Mouse (Mus musculus) CD4-positive, CD25-positive, alpha-beta regulatory T cell, adult 4 months (primary cell): ENCODE measurements around the gene Rabgap1l. TPM values are rescaled to one million over a fixed set of nuclear protein-coding genes. Genes with fewer than 3 reads are reported as not detected.
A peak's percentile ranks its signal among the peaks of the same experiment; 100 is the strongest.

Experiments used
- ATAC-seq: one replicate; pipeline ENCODE4 v1.8.0; 2017
- polyA plus RNA-seq, 2 experiments: library from polyadenylated mRNA; unstranded; fragments of 100-300 nt; shearing (Covaris generic); gene quantifications; one replicate each; pipeline ENCODE4 v1.2.1; 2017

Gene Rabgap1l
- polyA plus RNA-seq, 2 experiments from 2014 or later, result 268 to 348 TPM

GRCm38 (mm10) chr1:160373306-160373705 is 419.7 kb downstream of the Rabgap1l start:
- ATAC-seq, result no peak

DNA sequence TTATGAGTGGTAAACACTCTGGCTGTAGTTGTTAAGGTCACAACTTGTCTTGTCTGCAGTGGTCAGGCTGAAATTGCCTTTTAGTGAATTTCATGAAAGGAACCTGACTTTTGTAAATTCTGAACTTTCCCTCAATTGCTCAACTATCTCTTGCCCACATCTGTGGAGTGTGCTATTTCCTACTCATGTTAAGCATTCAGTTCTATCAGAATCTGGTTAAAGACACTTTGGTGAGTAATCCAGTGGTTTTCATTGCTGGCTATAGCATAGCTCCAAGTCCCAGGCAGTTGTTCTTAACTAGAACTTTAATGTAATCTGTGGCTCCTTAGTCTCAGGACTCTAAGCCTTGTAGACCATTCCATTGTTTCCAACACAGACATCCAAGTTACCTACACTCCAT is 421.3 kb downstream of the Rabgap1l start:
- no peak for ATAC-seq

- no peak for ATAC-seq
Measured at GRCm38 (mm10) chr1:160370552-160370951, 422.5 kb downstream of the Rabgap1l start.

DNA sequence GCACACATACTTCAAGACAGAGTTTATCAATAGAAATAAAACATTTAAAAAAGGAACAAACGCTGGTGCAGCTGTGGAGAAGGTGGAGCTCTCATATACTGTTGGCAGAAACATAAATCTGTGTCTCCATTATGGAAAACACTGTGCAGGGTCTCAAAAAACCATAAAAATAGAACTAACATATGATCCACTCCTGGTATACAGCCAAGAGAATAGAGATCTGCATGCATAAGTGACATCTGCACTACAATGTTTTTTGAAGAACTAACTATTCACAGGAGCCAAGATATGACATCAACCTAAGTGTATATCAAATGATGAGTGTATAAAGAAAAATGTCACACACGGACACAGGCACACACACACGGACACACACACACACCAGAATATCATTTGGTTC is 426.4 kb downstream of the Rabgap1l start:
- no peak for ATAC-seq

DNA sequence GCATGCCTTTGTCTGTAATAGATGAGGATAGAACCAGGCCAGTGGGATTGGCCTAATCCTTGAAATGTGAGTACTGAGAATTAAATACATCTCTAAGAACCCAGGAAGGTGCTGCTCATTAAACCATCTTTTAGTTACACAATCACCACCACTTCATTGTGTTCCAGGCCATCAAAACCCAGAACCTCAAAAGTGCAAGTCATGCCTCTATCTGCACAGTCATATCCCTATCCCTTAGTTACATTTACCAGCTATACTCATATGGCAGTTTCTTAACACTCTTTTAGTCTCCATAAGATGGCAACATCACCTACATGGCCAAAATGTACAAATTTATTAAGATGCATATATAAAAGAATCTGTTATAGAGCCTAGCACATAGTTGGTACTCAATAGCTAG is 435.7 kb downstream of the Rabgap1l start:
- ATAC-seq, result no peak

DNA sequence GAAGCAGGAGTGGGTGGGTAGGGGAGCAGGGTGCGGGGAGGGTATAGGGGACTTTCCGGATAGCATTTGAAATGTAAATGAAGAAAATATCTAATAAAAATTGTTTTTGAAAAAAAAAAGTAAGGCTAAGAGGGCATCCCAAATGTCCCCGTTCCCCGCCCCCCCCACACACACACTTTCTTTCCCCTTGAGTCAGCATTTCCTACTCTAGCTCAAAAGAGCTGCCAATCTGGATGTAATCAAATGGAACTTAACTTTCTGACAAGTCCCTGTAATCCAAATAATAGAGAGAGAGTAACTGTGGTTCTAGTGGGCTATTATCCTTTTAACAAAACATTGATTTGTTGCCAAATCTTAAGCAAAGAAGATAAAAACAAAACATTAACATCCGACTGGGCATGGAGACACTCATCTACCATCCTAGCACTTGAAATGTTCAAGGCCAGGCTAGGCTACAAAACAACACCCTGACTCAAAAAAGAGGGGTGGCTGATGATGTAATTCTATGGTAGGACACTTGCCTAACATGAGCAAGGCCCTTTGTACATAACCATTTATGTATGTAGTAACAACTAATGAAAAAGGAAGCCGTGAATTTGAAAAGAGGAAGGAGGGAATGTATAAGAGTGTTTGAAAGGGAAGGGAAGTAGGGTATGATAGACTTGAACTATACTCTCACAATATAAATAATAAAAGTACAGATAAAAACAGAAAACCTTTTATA is 439.1 kb downstream of the Rabgap1l start:
- no peak for ATAC-seq

GRCm38 (mm10) chr1:160352309-160352708 is 440.7 kb downstream of the Rabgap1l start:
- no peak for ATAC-seq

GRCm38 (mm10) chr1:160351880-160352234 is 441.2 kb downstream of the Rabgap1l start:
- no peak for ATAC-seq

DNA sequence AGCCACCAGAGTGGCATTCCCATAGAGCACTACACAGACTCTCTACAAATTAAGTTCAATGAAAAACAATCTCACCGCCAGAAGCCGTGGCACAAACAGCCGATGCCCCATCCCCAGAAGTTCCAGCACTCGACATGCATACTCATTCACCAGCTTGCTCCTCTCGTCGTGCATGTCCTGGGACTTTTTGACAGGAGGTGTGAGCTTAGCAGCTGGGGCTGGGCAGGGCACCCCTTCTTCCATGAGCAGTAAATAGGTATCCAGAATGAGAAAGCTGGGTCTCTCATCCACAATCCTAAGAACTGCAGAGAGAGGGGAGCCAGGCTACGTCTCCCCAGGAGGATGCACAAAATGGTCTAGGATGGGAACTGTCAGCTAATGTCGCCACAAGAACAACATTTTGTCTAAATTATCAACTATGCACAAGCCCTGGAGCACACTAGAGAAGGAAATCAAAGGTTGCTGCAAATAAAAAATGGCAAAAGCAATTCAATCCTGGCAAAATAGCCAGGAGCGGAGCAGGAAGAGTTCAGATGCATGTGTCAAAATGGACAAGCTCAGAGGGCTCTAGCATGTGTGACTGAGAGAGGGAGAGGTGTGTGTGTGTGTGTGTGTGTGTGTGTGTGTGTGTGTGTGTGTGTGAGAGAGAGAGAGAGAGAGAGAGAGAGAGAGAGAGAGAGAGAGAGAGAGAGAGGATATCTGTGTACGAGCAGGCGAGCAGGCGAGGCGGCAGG is 441.7 kb downstream of the Rabgap1l start:
- ATAC-seq, result no peak

- peak; percentile 81 for ATAC-seq
Measured at GRCm38 (mm10) chr1:160340653-160341052, 452.4 kb downstream of the Rabgap1l start.

GRCm38 (mm10) chr1:160339374-160339773 is 453.6 kb downstream of the Rabgap1l start:
- ATAC-seq, result no peak

DNA sequence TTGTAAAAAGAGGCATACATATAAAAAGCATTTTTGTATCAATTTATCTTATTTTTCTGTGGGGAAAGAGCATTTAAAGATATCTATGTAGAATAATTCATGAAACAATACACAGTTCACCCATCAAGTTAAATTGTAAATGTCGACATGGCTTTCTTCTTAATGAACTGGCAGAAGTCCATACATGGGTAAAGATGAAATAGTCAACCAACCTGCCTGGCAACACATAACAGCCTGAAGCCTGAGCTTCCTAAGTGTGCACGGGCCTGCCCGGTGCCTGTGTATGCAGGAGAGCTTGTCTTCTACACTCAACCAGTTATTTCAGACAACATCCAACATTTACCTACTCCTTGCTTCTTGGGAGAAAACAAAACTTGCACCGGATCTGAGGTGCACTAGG is 458.2 kb downstream of the Rabgap1l start:
- ATAC-seq, result no peak

DNA sequence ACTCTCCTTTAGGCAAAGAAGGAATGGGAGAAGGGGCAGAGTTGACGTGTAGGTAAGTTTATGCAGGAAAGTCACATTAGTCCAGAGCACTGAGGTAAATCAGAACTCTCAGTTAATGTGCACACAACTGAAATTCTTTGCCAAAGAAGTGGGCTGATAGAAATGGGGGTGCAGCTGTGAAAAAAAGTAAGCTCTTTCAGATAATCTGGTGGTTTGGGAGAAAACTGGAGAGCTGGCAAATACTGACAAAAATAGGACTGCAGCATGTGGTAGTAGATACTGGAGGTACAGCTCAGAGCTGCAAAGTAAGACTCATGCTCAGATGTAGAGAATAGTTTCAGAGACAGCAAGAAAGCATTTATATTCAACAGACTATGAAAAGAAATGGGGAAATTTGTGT is 462.2 kb downstream of the Rabgap1l start:
- no peak for ATAC-seq

DNA sequence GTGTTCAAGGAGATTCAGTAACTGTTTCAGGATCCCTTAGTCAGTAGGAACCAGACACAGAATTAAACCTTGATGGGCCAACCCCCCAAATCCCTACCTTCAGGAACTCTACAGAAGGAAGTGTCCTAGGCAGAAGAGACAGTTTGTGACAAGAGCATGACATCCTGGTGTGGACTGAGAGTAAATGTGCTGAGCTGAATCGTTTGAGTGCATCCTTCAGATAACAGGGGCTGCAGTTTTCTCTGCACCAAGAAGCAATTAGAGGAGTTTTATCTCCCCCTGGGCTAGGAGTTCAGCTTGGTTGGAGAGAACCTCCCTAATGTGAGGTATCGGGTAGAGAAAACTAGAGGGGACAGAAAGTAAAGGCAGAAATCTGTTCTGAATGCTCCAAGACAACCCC is 462.8 kb downstream of the Rabgap1l start:
- no peak for ATAC-seq

- no peak for ATAC-seq
Measured at GRCm38 (mm10) chr1:160329788-160330187, 463.2 kb downstream of the Rabgap1l start.

DNA sequence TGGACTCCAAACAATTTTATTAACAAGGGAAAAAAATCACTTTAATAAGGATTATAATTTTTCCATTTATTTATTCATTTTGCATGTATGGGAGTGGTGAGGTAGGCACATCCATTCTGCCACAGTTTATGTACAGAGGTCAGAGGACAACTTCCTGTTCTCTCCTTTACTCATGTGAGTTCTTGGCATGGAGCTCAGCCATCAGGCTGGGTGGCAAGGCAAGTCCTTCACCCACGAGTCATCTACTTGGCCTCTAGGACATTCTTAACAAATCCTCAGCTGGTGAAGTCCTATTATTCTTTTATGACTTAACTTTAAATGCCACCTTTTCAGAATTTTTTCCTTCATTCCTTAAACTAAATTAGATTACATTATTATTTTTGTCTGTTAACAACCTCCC is 465.5 kb downstream of the Rabgap1l start:
- ATAC-seq, result no peak

- no peak for ATAC-seq
Measured at GRCm38 (mm10) chr1:160325542-160325941, 467.5 kb downstream of the Rabgap1l start.

- no peak for ATAC-seq
Measured at GRCm38 (mm10) chr1:160320690-160321089, 472.3 kb downstream of the Rabgap1l start.

DNA sequence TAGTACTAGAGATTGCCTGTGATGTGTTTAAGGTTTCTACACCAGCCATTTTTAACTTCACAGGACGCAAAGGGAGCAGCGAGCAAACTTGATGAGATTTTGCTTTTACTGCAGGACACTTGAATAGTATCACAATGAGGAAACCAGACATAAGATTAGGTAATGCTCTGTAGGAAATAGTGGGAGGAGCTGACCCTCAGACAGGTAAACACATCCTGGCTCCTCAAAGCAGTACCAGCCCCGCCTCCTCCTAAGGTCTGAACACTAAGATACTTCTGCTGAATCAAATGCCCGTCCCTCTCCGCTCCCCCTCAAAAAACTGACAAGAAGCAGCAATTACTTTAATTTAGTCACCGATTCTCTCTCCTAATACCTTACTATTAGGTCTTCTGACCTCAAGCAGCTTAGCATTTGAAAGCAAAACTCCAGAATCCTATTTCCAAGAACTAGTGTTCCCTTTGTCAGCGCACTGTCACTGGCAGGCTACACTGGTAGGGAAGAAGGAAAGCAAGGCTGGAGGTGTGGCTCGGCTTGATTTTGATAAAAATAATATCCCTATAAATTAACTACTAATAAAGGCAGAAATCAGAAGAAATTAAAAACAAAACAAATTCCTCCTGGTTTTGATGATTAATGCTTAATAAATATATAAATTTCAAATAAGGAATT is 474.8 kb downstream of the Rabgap1l start:
- ATAC-seq, result no peak

DNA sequence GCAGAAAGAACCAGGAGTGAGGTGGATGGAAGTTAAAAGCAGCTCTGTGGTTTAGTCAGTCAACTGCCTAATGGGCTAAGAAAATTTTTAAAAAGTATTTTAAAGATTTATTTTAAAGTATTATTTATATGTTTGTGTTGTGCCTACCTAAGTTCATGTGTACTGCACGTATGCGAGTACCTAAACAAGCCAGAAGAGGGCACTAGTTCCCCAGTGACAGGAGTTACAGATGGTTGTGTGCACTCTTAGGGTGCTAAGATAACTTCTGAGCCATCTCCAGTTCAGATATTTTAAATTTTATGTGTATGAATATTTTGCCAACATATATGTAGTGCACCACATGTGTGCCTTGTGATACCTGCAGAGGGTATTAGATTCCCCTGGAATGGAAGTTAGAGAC is 476.8 kb downstream of the Rabgap1l start:
- ATAC-seq, result no peak

GRCm38 (mm10) chr1:160312658-160313057 is 480.4 kb downstream of the Rabgap1l start:
- ATAC-seq, result no peak

- no peak for ATAC-seq
Measured at GRCm38 (mm10) chr1:160311861-160312260, 481.1 kb downstream of the Rabgap1l start.

DNA sequence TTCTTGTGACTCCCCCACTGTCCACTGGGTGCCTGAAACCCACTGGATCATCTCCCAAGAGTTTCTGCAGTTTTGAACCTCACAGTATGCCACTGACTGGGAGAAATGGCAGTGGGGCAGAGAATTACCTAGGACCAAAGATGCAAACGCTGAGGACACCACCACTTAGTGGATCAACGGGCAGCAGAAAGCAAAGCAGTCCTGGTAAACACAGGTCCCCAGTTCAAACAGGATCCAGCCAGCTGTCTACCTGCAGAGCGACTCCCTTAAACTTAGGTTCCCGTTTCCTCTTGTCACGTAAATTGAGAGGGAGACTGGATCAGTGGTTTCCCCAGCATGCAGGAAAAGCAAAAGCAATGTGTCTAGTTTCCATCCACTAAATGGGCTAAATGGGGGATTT is 483.1 kb downstream of the Rabgap1l start:
- no peak for ATAC-seq

DNA sequence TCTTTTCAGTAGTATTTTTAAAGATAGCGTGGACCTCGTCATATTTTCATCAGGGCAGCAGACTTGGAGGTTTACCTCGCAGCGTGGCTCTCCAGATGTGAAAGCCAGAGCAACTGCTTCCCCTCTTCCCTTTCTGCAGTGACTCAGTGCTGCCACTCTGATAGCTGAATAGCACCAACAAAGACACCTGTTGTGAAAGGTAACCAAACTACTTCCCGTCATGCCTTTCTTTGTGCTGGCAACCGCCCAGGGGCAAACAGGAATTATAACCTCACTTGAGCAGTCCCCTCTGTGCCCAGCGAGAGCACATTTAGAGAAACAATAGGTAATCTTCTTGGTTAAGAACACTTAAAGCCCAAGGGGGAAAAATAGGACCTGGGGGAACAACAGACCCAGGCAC is 484.0 kb downstream of the Rabgap1l start:
- ATAC-seq, result peak; percentile 71
